Mouse (Mus musculus) layer of hippocampus, adult 2 months (tissue): ENCODE measurements around the gene Trim38. TPM values are rescaled to one million over a fixed set of nuclear protein-coding genes. Genes with fewer than 3 reads are reported as not detected.

Experiments
- DNase-seq, 2 experiments: peaks; one replicate each; pipeline ENCODE4 v3.0.0; 2022; ENCODE audit warnings: low spot score in 2 of 2
- H3K27ac ChIP-seq: fragments of 200-600 bp; 2 replicates; pipeline ENCODE4 v1.8.1; 2022
- H3K4me3 ChIP-seq: fragments of 200-600 bp; 2 replicates; pipeline ENCODE4 v1.8.1; 2022; ENCODE audit warnings: mild to moderate bottlenecking
- CTCF ChIP-seq: fragments of 200-600 bp; conservative IDR thresholded peaks from 2 replicates; pipeline ENCODE4 v1.8.1; 2022; ENCODE audit warnings: antibody characterized with exemption, mild to moderate bottlenecking, moderate library complexity
- total RNA-seq, 2 experiments: library from RNA; stranded (reverse); gene quantifications; 2 replicates each; pipeline ENCODE4 v1.2.3; 2021

Gene Trim38
- total RNA-seq, 2 experiments from 2014 or later, result not detected

- TF ChIP-seq CTCF, result no peak
- H3K4me3 ChIP-seq, result peak overlapping the region; percentile 87
- peak overlapping the region; percentile 95 for H3K27ac ChIP-seq
- no peak for DNase-seq
These were observed 29.4 kb upstream of the Trim38 start for GRCm38 (mm10) chr13:23740256-23740840.

GRCm38 (mm10) chr13:23740910-23741309, 28.8 kb upstream of the Trim38 start:
- no peak overlapping the region; the same call in 1 of the 2 replicates for H3K4me3 ChIP-seq
- no peak overlapping the region for H3K27ac ChIP-seq
- no peak for DNase-seq
- TF ChIP-seq CTCF, result no peak

- Histone ChIP-seq H3K4me3 (no peak overlapping the region), H3K27ac (no peak overlapping the region)
- no peak for TF ChIP-seq CTCF
- DNase-seq, result no peak
These were observed 27.7 kb upstream of the Trim38 start for GRCm38 (mm10) chr13:23742007-23742406.

- Histone ChIP-seq H3K4me3 (no peak overlapping the region), H3K27ac (no peak overlapping the region)
- no peak for TF ChIP-seq CTCF
- DNase-seq, result no peak
These were observed 26.5 kb upstream of the Trim38 start for GRCm38 (mm10) chr13:23743215-23743614.

GRCm38 (mm10) chr13:23743963-23744362, 25.8 kb upstream of the Trim38 start:
- DNase-seq, result no peak
- no peak overlapping the region for H3K4me3 ChIP-seq
- no peak overlapping the region for H3K27ac ChIP-seq
- TF ChIP-seq CTCF, result no peak

GRCm38 (mm10) chr13:23744421-23745380, 25.0 kb upstream of the Trim38 start:
- H3K4me3 ChIP-seq, result peak overlapping the region; percentile 59; the same call in 1 of the 2 replicates

GRCm38 (mm10) chr13:23745381-23746161, 24.1 kb upstream of the Trim38 start, which contains the start of gene Hist1h3c:
Gene Hist1h3c, minus strand, starts transcription at chr13:23745602.
- Histone ChIP-seq H3K4me3 (peak within 1 kb of the TSS; percentile 59), H3K27ac (peak within 1 kb of the TSS; percentile 91)
- DNase-seq, result peak; percentile 82 to 83
- TF ChIP-seq CTCF, result peak; percentile 33

More at GRCm38 (mm10) chr13:23744421-23745380, 25.0 kb upstream of the Trim38 start:
- no peak overlapping the region for H3K27ac ChIP-seq
- TF ChIP-seq CTCF, result no peak
- no peak for DNase-seq

GRCm38 (mm10) chr13:23746201-23747080, 23.3 kb upstream of the Trim38 start, which contains the start of gene Hist1h2bb:
Gene Hist1h2bb, plus strand, starts transcription at chr13:23746734.
- Histone ChIP-seq H3K4me3 (peak within 1 kb of the TSS; percentile 59), H3K27ac (peak within 1 kb of the TSS; percentile 91)
- peak; percentile 52 to 87 for DNase-seq
- peak; percentile 50 for TF ChIP-seq CTCF

GRCm38 (mm10) chr13:23747081-23747891, 22.4 kb upstream of the Trim38 start:
- no peak for DNase-seq
- H3K27ac ChIP-seq, result peak overlapping the region; percentile 91
- H3K4me3 ChIP-seq, result peak overlapping the region; percentile 59
- no peak for TF ChIP-seq CTCF

GRCm38 (mm10) chr13:23747892-23748288, 21.8 kb upstream of the Trim38 start:
- DNase-seq, result no peak
- Histone ChIP-seq H3K4me3 (no peak overlapping the region), H3K27ac (peak overlapping the region; percentile 91)
- no peak for TF ChIP-seq CTCF

GRCm38 (mm10) chr13:23749563-23750121, 20.1 kb upstream of the Trim38 start:
- TF ChIP-seq CTCF, result no peak
- no peak overlapping the region for H3K4me3 ChIP-seq
- no peak for DNase-seq
- H3K27ac ChIP-seq, result peak overlapping the region; percentile 93
